Mouse (Mus musculus) cortical plate, adult 2 months (tissue): ENCODE data around the gene Nipal3.

Experiments
- CTCF ChIP-seq: fragments of 200-500 bp; IDR thresholded peaks from 2 replicates; pipeline ENCODE4 v1.5.1; 2011; ENCODE audit warnings: mild to moderate bottlenecking, control low read depth, low read length; ENCODE audit not compliant: insufficient read depth; ENCODE audit errors: extremely low read depth
- POLR2A ChIP-seq: fragments of 200-500 bp; IDR thresholded peaks from 2 replicates; pipeline ENCODE4 v1.6.1; 2011; ENCODE audit warnings: mild to moderate bottlenecking, low read length, control low read depth; ENCODE audit not compliant: insufficient read depth; ENCODE audit errors: extremely low read depth

DNA sequence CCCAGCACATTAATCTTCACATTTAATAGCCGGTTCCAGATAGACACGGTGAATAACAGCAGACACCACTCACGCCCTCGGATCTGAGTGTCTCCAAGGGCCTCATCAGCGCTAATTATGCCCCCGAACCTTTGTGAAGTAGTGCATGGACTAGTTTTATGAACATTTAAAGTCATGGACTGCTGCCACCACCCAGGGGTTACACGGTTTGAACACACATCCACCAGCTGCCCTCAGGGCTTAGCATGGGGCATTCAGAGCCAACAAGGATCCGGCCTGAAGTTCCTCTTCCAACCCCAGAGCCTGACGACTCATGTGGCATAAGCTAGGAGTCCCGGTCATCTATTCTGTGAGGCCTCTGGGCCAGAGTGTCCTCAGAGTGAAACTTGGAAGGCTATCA, 9.8 kb downstream of the Nipal3 start:
- TF ChIP-seq CTCF = no peak
- no peak for TF ChIP-seq POLR2A
